Mouse (Mus musculus) lung, adult 2 months (tissue): ENCODE data around the gene Mettl7a1.

Experiments used
- CTCF ChIP-seq: fragments of 200-500 bp; IDR thresholded peaks from 2 replicates; pipeline ENCODE4 v1.5.1; 2011; ENCODE audit warnings: mild to moderate bottlenecking, low read length, control low read depth; ENCODE audit not compliant: insufficient read depth
- POLR2A ChIP-seq: fragments of 200-500 bp; IDR thresholded peaks from 2 replicates; pipeline ENCODE4 v1.6.1; 2011; ENCODE audit warnings: low read depth, mild to moderate bottlenecking, control low read depth, low read length, borderline replicate concordance; ENCODE audit errors: extremely low read depth

DNA sequence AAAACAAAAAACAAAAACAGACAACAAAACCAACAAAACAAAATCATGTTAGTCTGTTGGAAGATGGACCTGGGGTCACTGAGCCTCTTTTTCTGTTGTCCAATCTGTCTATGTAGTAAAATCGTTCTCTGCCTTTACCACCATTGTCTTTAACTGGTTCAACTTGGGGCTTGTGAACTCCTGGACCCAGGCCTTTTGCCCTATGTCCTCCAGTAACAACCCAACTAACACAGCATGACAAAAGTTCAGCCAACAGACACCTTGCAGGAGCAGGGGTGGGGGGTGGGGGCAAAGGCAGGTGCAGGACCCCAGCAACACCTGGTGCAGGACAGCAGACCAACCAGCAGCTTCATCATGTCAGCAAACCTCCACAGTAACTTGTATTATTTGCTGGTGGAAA is 15.9 kb downstream of the Mettl7a1 start:
- no peak for TF ChIP-seq CTCF
- no peak for TF ChIP-seq POLR2A
